Mouse (Mus musculus) lung, adult 10 weeks (tissue): Measurements from ENCODE around the gene Polq. TPM values are rescaled to one million over a fixed set of nuclear protein-coding genes. Genes with fewer than 3 reads are reported as not detected.

Experiments used
- polyA plus RNA-seq: library from polyadenylated mRNA; stranded (reverse); fragments of 350-450 nt; fragmentation: Illumina TruSeq; extraction: RNeasy Lipid Tissue Mini Kit (QIAGEN cat#74804); gene quantifications from one replicate; pipeline ENCODE4 v1.2.3, GENCODE M21; 2014; ENCODE audit warnings: low read depth, low replicate concordance; ENCODE audit not compliant: insufficient read depth

Polq gene
- polyA plus RNA-seq = 0.23 TPM

DNA sequence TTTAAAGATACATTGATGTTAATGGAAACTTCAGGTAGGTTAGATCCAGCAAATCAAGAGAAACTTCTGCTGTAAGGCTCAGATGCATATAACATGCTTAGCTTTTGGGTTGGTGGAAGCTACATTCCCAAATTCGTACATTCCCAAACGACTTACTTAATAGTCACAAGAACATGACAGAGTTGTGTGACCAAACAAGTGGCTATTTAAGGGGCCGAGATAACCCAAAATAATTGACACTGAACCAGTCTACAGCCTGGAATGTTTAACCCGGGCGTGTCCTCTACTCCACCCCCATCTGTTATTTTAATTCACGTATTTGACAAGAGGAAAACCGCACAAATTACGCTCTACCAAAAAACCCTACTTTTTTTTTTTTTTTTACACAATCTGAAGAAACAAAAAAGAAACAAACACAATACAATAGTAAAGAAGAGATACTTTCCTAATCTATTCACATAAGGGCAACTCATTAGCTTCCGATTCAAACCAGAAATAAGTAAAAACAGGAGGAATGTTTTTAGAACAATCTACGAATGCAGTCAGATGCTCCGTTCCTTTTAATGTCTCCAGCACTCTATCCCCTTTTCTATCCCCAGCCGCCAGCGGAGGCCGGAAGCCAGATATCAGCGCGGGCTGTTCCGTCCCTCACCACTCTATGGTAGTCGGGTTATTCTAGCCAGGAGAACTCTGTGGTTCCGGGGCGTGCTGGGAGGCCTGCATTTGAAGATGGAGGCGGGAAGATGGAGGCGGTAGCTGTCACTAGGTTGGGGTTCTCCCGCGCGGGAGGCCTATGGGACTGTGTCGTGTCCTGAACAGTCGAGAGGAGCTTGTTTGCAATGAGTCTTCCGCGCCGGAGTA lies at the start of gene Polq:
Gene Polq (plus strand): TSS at position 726 of the 861 bp plus-strand sequence.

DNA sequence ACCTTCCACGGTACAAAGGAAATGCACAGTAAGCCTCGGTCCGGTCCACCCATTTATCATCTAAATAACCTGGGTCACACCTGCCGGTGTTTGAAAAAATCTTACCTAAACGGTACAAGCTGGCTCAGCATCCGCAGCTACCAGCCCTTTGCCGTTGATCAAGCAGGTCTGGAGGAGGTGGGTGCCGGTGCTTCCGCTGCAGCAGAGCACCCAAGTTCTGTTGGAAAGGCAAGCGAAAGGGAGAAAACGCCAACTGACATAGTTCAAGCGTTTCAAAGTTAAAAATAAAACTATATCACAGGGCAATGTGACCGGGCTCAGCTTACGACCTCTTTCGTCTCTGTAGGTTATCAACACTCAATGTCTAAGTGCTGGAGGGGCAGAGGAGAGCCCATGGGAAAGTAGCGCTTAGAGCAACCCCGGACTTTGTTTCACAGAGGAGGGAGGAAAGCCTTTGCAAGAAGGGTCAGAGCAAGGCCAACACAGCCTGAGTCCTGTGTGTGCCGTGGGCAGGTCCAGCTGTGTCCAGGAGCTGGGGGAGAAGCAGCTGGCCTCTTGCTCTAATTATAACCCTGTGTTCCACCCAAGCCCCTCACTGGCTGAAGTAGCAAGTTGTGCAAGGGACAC lies 21.5 kb upstream of the Polq start, which contains the start of gene Fbxo40:
Gene Fbxo40 (minus strand): TSS at position 469 of the 627 bp plus-strand sequence.

Other genes with a start within 250 kb of the Polq start
- 28.6 TPM for gene Slc15a2, start 226.8 kb upstream of the Polq start, polyA plus RNA-seq
- gene Iqcb1, start 183.4 kb upstream of the Polq start, polyA plus RNA-seq = 11.3 TPM
- gene Eaf2, start 136.8 kb upstream of the Polq start, polyA plus RNA-seq = 1.8 TPM
- gene Golgb1, start 136.6 kb upstream of the Polq start, polyA plus RNA-seq = 13.9 TPM
- 31.6 TPM for gene Hcls1, start 76.8 kb upstream of the Polq start, polyA plus RNA-seq
- 0.91 TPM for gene Fbxo40, start 21.3 kb upstream of the Polq start, polyA plus RNA-seq